Mouse (Mus musculus) ES-E14 (cell line): Measurements from ENCODE around the gene Gm49661. TPM values are rescaled to one million over a fixed set of nuclear protein-coding genes. Genes with fewer than 3 reads are reported as not detected.
A peak's percentile ranks its signal among the peaks of the same experiment; 100 is the strongest.

ENCODE experiments used
- DNase-seq: peaks from one replicate; pipeline ENCODE4 v3.0.0-alpha.2; 2013; ENCODE audit warnings: low read depth, low spot score
- H3K27ac ChIP-seq: 2 replicates; pipeline ENCODE4 v1.5.1; 2012; ENCODE audit warnings: low read depth, mild to moderate bottlenecking, low read length, moderate library complexity, mixed read lengths; ENCODE audit not compliant: poor library complexity, insufficient read depth, severe bottlenecking
- H3K36me3 ChIP-seq: 2 replicates; pipeline ENCODE4 v1.6.1; 2012; ENCODE audit warnings: mild to moderate bottlenecking, low read length, moderate library complexity, mixed read lengths; ENCODE audit not compliant: control insufficient read depth, poor library complexity, insufficient read depth, severe bottlenecking
- H3K4me1 ChIP-seq, 2 experiments: fragments of 150-350 bp in 1 of 2; sonication (generic) in 1 of 2; 2 replicates each; pipeline ENCODE4 v1.6.1; 2012; ENCODE audit warnings: low read length in 2 of 2, mild to moderate bottlenecking in 1 of 2, mixed read lengths in 1 of 2; ENCODE audit not compliant: control insufficient read depth in 2 of 2, insufficient read depth in 2 of 2, poor library complexity in 1 of 2
- H3K4me3 ChIP-seq, 2 experiments: fragments of 150-350 bp in 1 of 2; sonication (generic) in 1 of 2; 2 replicates each; pipeline ENCODE4 v1.5.1; 2012; ENCODE audit warnings: low read length in 2 of 2, low read depth in 1 of 2, mild to moderate bottlenecking in 1 of 2, mixed read lengths in 1 of 2; ENCODE audit not compliant: insufficient read depth in 1 of 2, poor library complexity in 1 of 2, severe bottlenecking in 1 of 2
- H3K9ac ChIP-seq: 2 replicates; pipeline ENCODE4 v1.6.1; 2012; ENCODE audit warnings: low read depth, mild to moderate bottlenecking, low read length, mixed read lengths; ENCODE audit not compliant: poor library complexity, insufficient read depth, severe bottlenecking
- H3K9me3 ChIP-seq: fragments of 150-350 bp; sonication (generic); 2 replicates; pipeline ENCODE4 v1.6.1; 2012; ENCODE audit warnings: low read depth, mild to moderate bottlenecking, low read length; ENCODE audit not compliant: control insufficient read depth, insufficient read depth
- CHD2 ChIP-seq: IDR thresholded peaks from 2 replicates; pipeline ENCODE4 v1.6.1; 2014; ENCODE audit warnings: mild to moderate bottlenecking, low read depth, low read length, inconsistent platforms
- HCFC1 ChIP-seq: IDR thresholded peaks from 2 replicates; pipeline ENCODE4 v1.6.1; 2012; ENCODE audit warnings: low read length, inconsistent platforms, borderline replicate concordance; ENCODE audit not compliant: insufficient read depth
- MAFK ChIP-seq: IDR thresholded peaks from 2 replicates; pipeline ENCODE4 v1.6.1; 2014; ENCODE audit warnings: mild to moderate bottlenecking, low read depth, low read length, inconsistent platforms; ENCODE audit not compliant: insufficient read depth
- ZC3H11A ChIP-seq: IDR thresholded peaks from 2 replicates; pipeline ENCODE4 v1.6.1; 2012; ENCODE audit warnings: low read depth, mild to moderate bottlenecking, inconsistent platforms, low read length, borderline replicate concordance
- ZNF384 ChIP-seq: IDR thresholded peaks from 2 replicates; pipeline ENCODE4 v1.6.1; 2012; ENCODE audit warnings: low read depth, low read length, inconsistent platforms
- in situ Hi-C, 2 experiments: fragments of 600-800 bp; cut with MboI; formaldehyde crosslinking; loops; one replicate each; pipeline ENCODE4 v1.15.1; 2025; ENCODE audit warnings: low sequenced_read_pairs in 2 of 2, inconsistent platforms in 1 of 2; ENCODE audit not compliant: unreplicated experiment in 2 of 2
- total RNA-seq: library from RNA; depleted of rRNA; stranded (reverse); fragments of 300-350 nt; gene quantifications from 2 replicates; pipeline ENCODE4 v1.2.3, GENCODE M21; 2012

The Gm49661 gene
- total RNA-seq, 1 experiment = not detected

- peak within 1 kb of the TSS; percentile 59 to 83 for H3K4me3 ChIP-seq
- no peak for TF ChIP-seq ZC3H11A
- no peak for TF ChIP-seq ZNF384
- TF ChIP-seq MAFK = no peak
- no peak for TF ChIP-seq HCFC1
- no peak for TF ChIP-seq CHD2
- H3K36me3 ChIP-seq = peaks cover 3% of the 10 kb centered on the region
- H3K27ac ChIP-seq = peak within 1 kb of the TSS; percentile 70
- no peaks in the 10 kb centered on the region for H3K9me3 ChIP-seq
- in situ Hi-C loops = no loop called here
- DNase-seq = no peak
- peak within 1 kb of the TSS; percentile 86 for H3K9ac ChIP-seq
- peaks cover 7 to 16% of the 10 kb centered on the region in 2 experiments; a peak in 3 of 4 replicates for H3K4me1 ChIP-seq
Measured at GRCm38 (mm10) chr8:84978248-84978940, 9.2 kb upstream of the Gm49661 start, which contains the start of gene Junb. Gene Junb, minus strand, starts transcription at chr8:84978718.

GRCm38 (mm10) chr8:84977435-84978247 is 8.4 kb upstream of the Gm49661 start:
- H3K9me3 ChIP-seq = no peaks in the 10 kb centered on the region
- DNase-seq = no peak
- in situ Hi-C loops = no loop called here
- peak overlapping the region; percentile 65 for H3K27ac ChIP-seq
- peaks cover 7 to 16% of the 10 kb centered on the region in 2 experiments; a peak in 3 of 4 replicates for H3K4me1 ChIP-seq
- TF ChIP-seq CHD2 (no peak), HCFC1 (0 out of 2 replicates have a peak, but pooled peaks have one; percentile 15)
- H3K4me3 ChIP-seq = peak overlapping the region; percentile 59 to 83
- H3K9ac ChIP-seq = peak overlapping the region; percentile 86
- peaks cover 3% of the 10 kb centered on the region for H3K36me3 ChIP-seq

DNA sequence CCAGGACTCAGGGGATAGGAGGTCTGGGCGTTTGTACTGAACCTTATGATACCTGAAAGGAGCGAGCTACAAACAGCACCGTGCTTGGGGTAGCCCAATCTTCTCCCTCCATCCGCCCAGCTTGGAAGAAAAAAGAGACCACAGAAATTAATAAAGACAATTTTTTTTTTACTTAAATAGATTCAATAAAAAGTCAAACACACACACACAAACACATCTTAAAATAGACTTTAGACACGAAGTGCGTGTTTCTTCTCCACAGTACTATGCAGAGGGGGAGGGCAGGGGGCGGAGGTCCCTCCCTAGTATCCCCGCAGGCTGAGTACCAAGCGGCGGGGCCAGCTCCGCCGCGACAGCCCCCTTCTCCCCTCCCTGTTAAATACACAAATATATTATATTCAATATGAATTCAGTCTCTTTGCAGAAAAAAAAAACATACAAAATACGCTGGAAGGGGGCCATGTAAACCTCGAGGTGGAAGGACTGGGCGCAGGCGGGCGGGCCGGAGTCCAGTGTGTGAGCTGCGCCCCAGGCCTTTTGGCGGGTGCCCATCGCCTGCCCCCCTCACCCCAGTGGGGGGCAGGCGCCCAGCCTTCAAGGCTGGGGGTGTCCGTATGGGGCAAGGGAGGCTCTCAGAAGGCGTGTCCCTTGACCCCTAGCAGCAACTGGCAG is 7.7 kb upstream of the Gm49661 start:
- Histone ChIP-seq H3K4me1 (peaks cover 7 to 10% of the 10 kb centered on the region in 2 experiments; a peak in 3 of 4 replicates), H3K9ac (peak overlapping the region; percentile 86), H3K27ac (peak overlapping the region; percentile 65), H3K36me3 (peaks cover 3% of the 10 kb centered on the region), H3K4me3 (peak overlapping the region; percentile 59 to 83), H3K9me3 (no peaks in the 10 kb centered on the region)
- no peak for DNase-seq
- TF ChIP-seq HCFC1 (no peak), ZC3H11A (no peak), CHD2 (no peak; the same call in 1 of the 2 replicates)
- in situ Hi-C loops = no loop called here

DNA sequence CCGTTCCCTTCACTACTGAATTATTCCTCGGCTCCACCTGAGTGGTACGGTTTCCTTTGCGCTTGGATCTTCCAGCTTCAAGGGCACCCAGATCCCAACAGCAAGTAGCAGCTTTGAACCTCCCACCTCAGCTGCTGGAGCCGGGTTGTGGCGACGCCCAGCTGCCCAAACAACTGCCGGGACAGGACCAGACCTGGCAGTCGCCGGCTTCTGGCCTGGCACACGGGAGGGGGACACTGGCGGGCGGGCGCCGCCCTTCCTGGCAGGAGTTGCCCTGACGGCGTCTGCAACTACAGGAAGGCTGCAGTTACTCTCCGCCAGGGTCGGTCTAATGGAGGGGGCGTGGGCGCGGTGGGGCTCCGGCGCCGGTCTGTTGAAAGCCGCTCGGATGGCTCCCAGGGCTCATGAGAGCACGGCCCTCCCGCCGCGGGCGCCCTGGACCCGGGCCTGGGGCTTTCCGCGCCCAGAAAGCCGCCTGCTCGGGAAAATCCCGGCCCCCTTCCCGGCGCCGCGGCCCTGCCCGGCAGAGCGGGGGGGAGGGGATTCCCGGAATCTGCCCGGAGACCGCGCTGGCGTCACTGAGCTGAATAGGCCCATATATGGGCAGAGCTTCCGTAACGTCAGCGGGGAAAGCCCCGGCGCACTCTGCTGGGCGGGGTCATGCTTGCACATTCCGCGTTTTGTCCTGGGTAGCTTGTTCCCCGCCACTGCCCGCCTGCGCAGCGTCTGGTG is 7.0 kb upstream of the Gm49661 start:
- H3K36me3 ChIP-seq = peaks cover 10% of the 10 kb centered on the region
- peak overlapping the region; percentile 86 for H3K9ac ChIP-seq
- DNase-seq = no peak
- H3K9me3 ChIP-seq = no peaks in the 10 kb centered on the region
- H3K27ac ChIP-seq = peak overlapping the region; percentile 85
- H3K4me3 ChIP-seq = peak overlapping the region; percentile 59 to 83
- TF ChIP-seq ZC3H11A = no peak
- peak; percentile 26; the same call in 1 of the 2 replicates for TF ChIP-seq CHD2
- in situ Hi-C loops = no loop called here
- H3K4me1 ChIP-seq = peaks cover 6 to 7% of the 10 kb centered on the region in 2 experiments; a peak in 3 of 4 replicates
